14 mouse cellular contexts compared by ENCODE assay signal in the genomic region with DNA sequence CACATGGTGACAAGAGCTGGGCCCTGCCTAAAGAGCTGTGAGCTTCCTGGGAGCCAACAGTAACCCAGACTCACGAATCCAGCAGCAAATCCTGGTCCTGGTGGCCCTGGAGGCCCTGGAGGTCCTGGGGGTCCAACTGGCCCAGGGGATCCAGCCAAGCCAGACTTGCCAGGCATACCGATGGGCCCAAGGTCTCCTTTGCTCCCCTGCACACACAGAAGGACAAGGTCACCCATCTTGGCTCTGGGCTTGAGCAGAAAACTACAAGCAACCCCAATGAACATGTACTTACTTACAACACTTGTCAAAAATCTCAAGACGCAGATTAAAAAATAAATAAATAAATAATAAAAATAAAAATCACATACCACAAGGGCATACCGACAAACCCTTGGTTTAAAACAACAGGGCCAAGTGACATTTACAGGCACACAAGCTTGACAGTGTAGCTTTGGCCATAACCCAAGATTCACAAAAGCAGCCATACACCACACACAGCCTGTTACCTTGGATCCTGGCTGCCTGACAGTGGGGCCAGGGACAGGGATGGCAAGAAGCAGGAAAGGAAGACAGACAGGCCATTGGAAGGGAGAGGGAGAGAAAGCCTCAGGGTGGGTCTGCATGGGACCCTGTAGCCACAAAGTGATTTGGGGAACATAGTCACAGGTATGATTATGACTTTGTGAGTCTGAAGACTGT. TPM values are rescaled to one million over a fixed set of nuclear protein-coding genes. Genes with fewer than 3 reads are reported as not detected.
DNase-seq lines count a peak whose midpoint lies in the region; ATAC-seq lines count a peak whose summit lies in the region.
"Had no signal": no experiment of that assay in that cellular context is flagged by ENCODE, and none has a peak within 500 bp of the region (broad histone marks: within the 10 kb centered on the region; RNA-seq: fewer than 3 reads in every experiment).

No protein-coding gene starts in this region.

- 80% methylated on average over 4 of the region's 4 CpGs for WGBS in hindbrain, embryonic 14.5 days
- WGBS in hindbrain, embryonic 13.5 days, result 89% methylated on average over 4 of the region's 4 CpGs
- 93% methylated on average over 4 of the region's 4 CpGs for WGBS in forebrain, embryonic 11.5 days

- H3K4me2 ChIP-seq in hindbrain, embryonic 14.5 days (replicated peaks), result no peak overlapping the region
- H3K4me2 ChIP-seq in hindbrain, embryonic 13.5 days, result no peak overlapping the region
- no peak overlapping the region for H3K4me2 ChIP-seq in forebrain, embryonic 11.5 days (ENCODE audit: low read depth, low read length, severe bottlenecking)
- H3K4me2 ChIP-seq: liver, embryonic 13.5 days had no signal

- no peak overlapping the region for H3K9ac ChIP-seq in hindbrain, embryonic 14.5 days
- no peak overlapping the region for H3K9ac ChIP-seq in hindbrain, embryonic 13.5 days
- H3K9ac ChIP-seq in forebrain, embryonic 11.5 days (ENCODE audit: low read length), result no peak overlapping the region
- H3K9ac ChIP-seq: liver, embryonic 13.5 days had no signal

- H3K4me3 ChIP-seq in hindbrain, embryonic 14.5 days (replicated peaks; ENCODE audit: low read length), result no peak overlapping the region
- H3K4me3 ChIP-seq in hindbrain, embryonic 13.5 days, result no peak overlapping the region
- H3K4me3 ChIP-seq in forebrain, embryonic 11.5 days (ENCODE audit: low read depth, low read length), result no peak overlapping the region
- H3K4me3 ChIP-seq: erythroblast, embryonic 14.5 days; liver, embryonic 13.5 days had no signal

- peak; percentile 61; the same call in 1 of the 2 replicates for ATAC-seq in hindbrain, embryonic 14.5 days (ENCODE audit: low FRiP score)
- ATAC-seq in hindbrain, embryonic 13.5 days (ENCODE audit: low FRiP score), result no peak
- no peak for ATAC-seq in forebrain, embryonic 11.5 days (replicated peaks; ENCODE audit: low FRiP score)
- ATAC-seq: lung, postnatal 0 days had no signal

- H3K27ac ChIP-seq in hindbrain, embryonic 14.5 days, result no peak overlapping the region
- H3K27ac ChIP-seq in hindbrain, embryonic 13.5 days, result no peak overlapping the region
- no peak overlapping the region for H3K27ac ChIP-seq in forebrain, embryonic 11.5 days (ENCODE audit: low read depth, low read length)
- H3K27ac ChIP-seq: liver, embryonic 13.5 days; stomach, postnatal 0 days had no signal

- H3K4me1 ChIP-seq in hindbrain, embryonic 14.5 days (replicated peaks; ENCODE audit: control insufficient read depth, insufficient read depth, low read length), result no peaks in the 10 kb centered on the region
- H3K4me1 ChIP-seq in hindbrain, embryonic 13.5 days (replicated peaks), result no peaks in the 10 kb centered on the region
- no peaks in the 10 kb centered on the region for H3K4me1 ChIP-seq in forebrain, embryonic 11.5 days (replicated peaks; ENCODE audit: control insufficient read depth, insufficient read depth, low read length)

- no peaks in the 10 kb centered on the region for H3K9me3 ChIP-seq in hindbrain, embryonic 14.5 days (ENCODE audit: control insufficient read depth, low read length)
- no peaks in the 10 kb centered on the region for H3K9me3 ChIP-seq in hindbrain, embryonic 13.5 days
- no peaks in the 10 kb centered on the region for H3K9me3 ChIP-seq in forebrain, embryonic 11.5 days (ENCODE audit: control insufficient read depth, low read length)
- H3K9me3 ChIP-seq: liver, embryonic 13.5 days had no signal

- no peaks in the 10 kb centered on the region for H3K27me3 ChIP-seq in hindbrain, embryonic 14.5 days (ENCODE audit: control insufficient read depth, insufficient read depth, low read length)
- no peaks in the 10 kb centered on the region for H3K27me3 ChIP-seq in hindbrain, embryonic 13.5 days
- no peaks in the 10 kb centered on the region for H3K27me3 ChIP-seq in forebrain, embryonic 11.5 days (ENCODE audit: control insufficient read depth, insufficient read depth, low read length)
- H3K27me3 ChIP-seq: liver, embryonic 13.5 days had no signal

- peak; percentile 63 to 85 for DNase-seq in adrenal gland, adult (ENCODE audit: inconsistent age in 2 of 2, low spot score in 1 of 2)
- DNase-seq in adrenal gland, adult 18-20 months (ENCODE audit: low spot score in 2 of 2), result no peak
- DNase-seq in hindbrain, embryonic 14.5 days (ENCODE audit: low spot score), result peak; percentile 35
- peak; percentile 63 for DNase-seq in adrenal gland, postnatal 14 days
- peak; percentile 50 for DNase-seq in cerebellum, adult 8-10 months
- no peak for DNase-seq in lung, postnatal 36 days
- no peak for DNase-seq in forebrain, embryonic 11.5 days (ENCODE audit: low spot score)
- DNase-seq: gastrocnemius, postnatal 36 days; liver, embryonic 13.5 days; thymus, postnatal 14 days had no signal

- H3K36me3 ChIP-seq in hindbrain, embryonic 14.5 days (replicated peaks; ENCODE audit: control insufficient read depth, insufficient read depth), result no peaks in the 10 kb centered on the region
- H3K36me3 ChIP-seq in hindbrain, embryonic 13.5 days, result no peaks in the 10 kb centered on the region
- no peaks in the 10 kb centered on the region; the same call in 1 of the 2 replicates for H3K36me3 ChIP-seq in forebrain, embryonic 11.5 days (ENCODE audit: control insufficient read depth, insufficient read depth, low read length)

RNA-seq across cellular contexts. Expression of a gene that starts 42.4 kb away (rescaled TPM):
- 10 to 100 TPM; 17.6 to 26.6 TPM for total RNA-seq in adrenal gland, adult 18-20 months (2021)
- 42.1 and 42.4 TPM in 2 replicates for polyA plus RNA-seq in hindbrain, embryonic 14.5 days (2014; fragmentation: Nextera tagmentation; extraction: Ambion mirVana)
- 30.9 and 34.9 TPM in 2 replicates for polyA plus RNA-seq in hindbrain, embryonic 13.5 days (2015; fragmentation: Nextera tagmentation; extraction: Ambion mirVana)
- 21.3 and 24.2 TPM in 2 replicates for total RNA-seq in adrenal gland, postnatal 14 days (2021)
- 34.5 and 34.8 TPM in 2 replicates for polyA plus RNA-seq in forebrain, embryonic 11.5 days (2014; fragmentation: Nextera tagmentation; extraction: Ambion mirVana)

Comparison
In these comparisons a context has a peak if more than half of its experiments do, and no peak if none do; other contexts are left out.
1. DNase-seq: peak in adrenal gland, adult (2 of 2), hindbrain, embryonic 14.5 days (single experiment), adrenal gland, postnatal 14 days (single experiment) and cerebellum, adult 8-10 months (single experiment); none in adrenal gland, adult 18-20 months (0 of 2), lung, postnatal 36 days (single experiment) and forebrain, embryonic 11.5 days (single experiment).